Mouse (Mus musculus): Measurements from ENCODE around the gene Dip2c.

The Dip2c gene

DNA sequence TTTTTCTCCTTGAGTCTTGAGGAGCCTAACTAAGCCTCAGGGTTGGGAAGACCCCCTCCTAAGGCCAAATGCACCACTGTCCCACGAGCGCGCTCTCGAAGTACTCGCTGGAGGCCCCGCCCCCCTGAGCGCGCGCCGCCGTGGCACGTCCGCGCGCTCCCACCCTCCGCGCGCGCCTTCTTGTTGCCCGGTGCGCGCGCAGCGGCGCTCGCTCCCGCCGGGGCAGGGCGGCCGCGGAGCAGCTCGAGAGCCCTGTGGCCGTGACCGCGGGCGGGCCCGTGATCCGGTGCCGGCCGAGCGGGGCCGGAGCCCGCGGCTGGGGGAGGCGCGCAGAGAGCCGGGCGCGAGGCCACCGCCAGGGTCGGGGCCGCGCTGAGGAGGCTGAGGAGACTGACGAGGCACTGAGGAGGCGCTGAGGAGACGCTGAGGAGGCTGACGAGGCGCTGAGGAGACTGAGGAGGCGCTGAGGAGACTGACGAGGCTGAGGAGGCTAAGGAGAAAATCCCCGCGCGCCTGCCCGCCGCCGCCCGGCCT, at the start of gene Dip2c:
TSS of gene Dip2c (plus strand) at position 207 of the 534 bp plus-strand sequence.
- peak; percentile 92 for DNase-seq

- DNase-seq: no peak
Measured at GRCm38 (mm10) chr13:9227078-9227477, 49.2 kb upstream of the Dip2c start.

DNA sequence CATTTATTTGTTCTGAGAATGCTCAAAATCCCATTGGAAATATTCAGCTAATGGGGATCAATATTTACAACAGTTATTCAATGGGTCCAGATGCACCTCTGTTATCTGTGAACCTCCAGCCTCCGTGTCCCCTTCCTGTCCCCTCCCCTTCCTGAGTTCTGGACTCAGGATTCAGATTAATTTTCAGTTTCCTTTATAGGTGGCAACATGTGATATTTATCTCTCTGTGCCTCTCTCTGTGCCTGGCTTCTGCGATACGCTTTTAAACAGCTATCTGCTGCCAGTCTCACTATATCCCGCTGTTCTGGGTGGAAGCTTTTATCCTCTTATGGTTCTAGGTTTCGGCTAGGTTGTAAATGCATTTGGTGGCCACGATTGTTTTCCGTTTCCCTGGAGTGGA, 38.8 kb upstream of the Dip2c start:
- no peak for DNase-seq

- DNase-seq: no peak
Measured at GRCm38 (mm10) chr13:9239127-9239526, 37.2 kb upstream of the Dip2c start.

GRCm38 (mm10) chr13:9239631-9240236, 36.6 kb upstream of the Dip2c start:
- no peak for DNase-seq

GRCm38 (mm10) chr13:9261748-9262147, 14.6 kb upstream of the Dip2c start:
- no peak for DNase-seq

DNA sequence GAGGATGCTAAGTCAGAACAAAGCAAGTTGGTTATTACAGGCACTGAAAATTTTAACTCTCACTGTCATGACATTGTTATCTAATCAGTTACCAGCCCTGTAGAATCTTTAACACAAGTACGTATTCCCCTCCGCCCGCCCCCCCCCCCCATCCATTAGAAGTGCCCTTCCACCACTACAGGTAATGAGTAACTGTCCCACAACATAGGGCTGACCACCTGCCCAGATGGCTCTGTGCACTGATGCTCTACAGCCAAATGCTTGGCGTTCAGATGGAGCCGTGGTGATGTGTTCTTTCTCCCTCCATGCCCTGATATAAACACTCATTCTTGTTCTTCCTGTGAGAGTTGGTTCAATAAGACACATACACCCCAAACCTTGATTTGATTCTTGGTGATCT, 10.8 kb upstream of the Dip2c start:
- DNase-seq: no peak

DNA sequence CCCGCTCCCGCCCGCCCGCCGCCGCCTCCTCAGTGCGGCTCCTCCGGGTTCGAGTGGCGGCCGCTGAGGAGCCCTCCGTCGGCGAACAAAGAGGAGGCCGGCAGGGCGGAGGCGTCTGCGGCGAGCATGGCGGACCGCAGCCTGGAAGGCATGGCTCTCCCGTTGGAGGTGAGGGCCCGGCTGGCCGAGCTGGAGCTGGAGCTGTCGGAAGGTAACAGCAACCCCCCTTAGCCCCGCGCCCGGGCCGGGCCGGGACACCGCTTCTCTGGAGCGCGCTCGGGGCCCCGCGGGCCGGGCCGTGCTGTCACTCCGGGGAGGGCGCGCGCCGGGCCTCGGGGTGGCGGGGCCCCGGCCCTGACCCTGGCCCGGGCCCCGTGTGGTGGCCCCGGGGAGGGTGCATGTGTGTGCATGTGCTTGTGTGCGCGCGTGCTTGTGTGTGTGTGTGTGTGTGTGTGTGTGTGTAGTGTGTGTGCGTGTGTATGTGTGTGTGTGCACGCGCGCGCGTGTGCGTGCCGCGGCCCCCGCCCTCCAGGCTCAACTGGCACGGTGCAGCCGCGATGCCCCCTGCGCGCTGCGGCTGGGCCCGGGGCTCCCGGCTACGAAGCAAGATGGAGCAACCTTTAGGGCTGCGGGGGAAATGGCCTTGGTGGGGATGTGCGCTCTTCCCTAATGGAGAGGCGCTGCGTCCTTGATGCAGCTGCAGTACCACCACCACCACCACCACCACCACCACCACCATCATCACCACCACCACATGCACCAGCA, 710 bp downstream of the Dip2c start:
- DNase-seq: peak; percentile 65

- DNase-seq: no peak
Measured at GRCm38 (mm10) chr13:9277621-9277960, 1.3 kb downstream of the Dip2c start.

GRCm38 (mm10) chr13:9278636-9279035, 2.3 kb downstream of the Dip2c start:
- no peak for DNase-seq

DNA sequence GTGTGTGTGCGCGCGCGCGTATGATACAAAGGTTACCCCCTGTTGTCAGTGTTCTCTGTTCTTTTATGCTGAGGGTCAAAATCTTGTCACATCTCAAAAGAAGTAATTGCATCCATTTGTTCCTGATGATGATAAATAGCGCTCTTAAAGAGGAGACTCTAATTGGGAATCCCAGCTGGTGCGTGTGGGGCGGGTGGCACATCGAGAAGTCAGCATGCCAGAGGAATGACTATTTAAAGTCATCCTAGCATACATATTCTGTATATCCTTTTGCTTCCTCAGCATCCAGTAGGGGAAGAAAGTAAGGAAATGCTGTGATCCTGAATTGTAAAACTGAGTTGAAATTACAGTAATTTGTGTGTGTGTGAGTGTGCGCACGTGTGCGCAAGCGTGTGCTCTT, 6.7 kb downstream of the Dip2c start:
- no peak for DNase-seq

DNA sequence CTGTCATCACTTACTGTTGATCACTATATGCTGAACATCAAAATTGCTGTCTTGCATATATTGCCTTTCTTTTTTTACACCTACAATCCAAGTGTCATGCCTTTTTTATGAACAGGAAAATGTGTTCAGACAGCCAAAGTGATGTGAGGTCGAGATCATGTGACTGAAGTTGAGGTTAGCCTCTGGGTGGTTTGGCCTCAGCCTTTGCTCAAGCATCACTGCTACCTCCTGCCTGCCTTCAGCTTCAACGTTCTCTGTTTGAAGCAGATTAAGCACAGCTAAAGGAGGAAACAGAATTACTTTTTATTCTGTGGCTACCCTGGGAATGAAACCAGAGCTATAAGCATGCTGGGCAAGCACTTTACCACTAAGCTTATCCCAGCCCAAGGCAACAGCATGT, 13.6 kb downstream of the Dip2c start:
- DNase-seq: no peak

DNA sequence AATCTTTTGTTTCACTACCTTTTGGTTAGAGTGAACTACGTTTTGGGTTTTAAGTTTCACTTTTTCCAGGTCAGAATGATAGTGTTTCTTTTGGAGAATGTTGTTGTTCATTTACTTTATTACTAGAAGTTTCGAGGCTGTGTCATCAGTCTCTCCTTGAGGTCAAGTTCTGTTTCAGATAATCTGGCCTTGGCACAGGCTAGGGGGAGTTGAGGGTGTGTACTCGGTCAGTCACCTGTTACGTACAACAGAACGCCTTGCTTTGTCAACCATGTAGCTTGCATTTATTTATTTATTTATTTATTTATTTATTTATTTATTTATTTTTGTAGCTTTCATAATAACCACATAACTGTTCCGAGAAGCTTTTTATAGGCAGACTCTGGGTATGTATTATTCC, 20.0 kb downstream of the Dip2c start:
- no peak for DNase-seq

DNA sequence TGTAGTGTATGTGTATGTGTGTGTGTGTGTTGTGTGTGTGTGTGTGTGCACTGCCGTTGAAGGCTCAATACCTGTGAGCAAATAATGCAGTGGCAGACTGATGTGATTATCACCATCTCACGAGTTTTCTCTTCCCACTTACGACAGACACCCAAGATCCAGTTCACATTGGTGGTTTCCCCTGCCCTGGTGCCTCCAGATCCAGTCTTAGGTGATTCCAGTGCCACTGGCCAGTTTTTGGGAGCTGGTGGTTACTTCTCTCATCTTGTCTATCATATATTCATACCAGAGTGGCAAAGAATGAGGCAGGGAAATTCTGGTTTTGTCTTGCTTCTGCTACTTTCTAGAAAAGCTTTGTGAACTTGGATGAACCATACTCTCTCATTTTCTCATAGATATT, 20.9 kb downstream of the Dip2c start:
- DNase-seq: no peak

DNA sequence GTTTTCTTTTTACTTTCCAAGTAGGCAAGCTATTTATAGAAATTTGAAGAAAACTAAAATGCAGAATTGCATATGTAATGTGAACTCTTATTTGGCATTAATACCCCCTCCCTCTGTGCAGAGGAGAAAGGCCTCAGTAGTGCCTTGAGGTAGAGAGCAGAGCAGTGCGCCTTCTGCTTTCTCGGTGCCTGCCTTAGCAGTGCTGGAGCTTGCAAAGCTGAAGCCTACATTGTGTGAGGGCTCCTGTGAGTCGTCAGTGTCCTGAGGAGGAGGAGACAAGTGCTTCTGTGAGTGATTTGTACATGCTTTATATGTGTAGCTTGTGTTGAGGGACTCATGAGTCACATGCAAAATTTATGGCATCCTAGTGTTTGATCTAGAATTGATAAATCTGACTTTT, 21.4 kb downstream of the Dip2c start:
- no peak for DNase-seq

DNA sequence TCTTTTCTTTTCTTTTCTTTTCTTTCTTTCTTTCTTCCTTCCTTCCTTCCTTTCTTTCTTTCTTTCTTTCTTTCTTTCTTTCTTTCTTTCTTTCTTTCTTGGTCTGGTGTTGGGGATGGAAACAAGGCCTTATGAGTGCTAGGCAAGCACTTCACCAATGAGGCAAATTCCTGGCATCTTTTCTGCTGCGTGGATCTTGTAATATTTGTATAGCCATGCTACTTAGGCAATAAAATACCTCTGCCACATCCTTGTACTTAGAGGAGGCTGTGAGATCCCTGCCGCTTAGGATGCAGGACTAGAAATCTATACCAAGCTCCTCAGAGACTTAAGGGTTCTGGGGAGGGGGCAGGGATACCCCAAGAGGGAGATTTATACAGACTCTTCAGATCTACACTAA, 23.3 kb downstream of the Dip2c start:
- no peak for DNase-seq

GRCm38 (mm10) chr13:9308863-9309262, 32.5 kb downstream of the Dip2c start:
- no peak for DNase-seq

GRCm38 (mm10) chr13:9310806-9311205, 34.5 kb downstream of the Dip2c start:
- no peak for DNase-seq

DNA sequence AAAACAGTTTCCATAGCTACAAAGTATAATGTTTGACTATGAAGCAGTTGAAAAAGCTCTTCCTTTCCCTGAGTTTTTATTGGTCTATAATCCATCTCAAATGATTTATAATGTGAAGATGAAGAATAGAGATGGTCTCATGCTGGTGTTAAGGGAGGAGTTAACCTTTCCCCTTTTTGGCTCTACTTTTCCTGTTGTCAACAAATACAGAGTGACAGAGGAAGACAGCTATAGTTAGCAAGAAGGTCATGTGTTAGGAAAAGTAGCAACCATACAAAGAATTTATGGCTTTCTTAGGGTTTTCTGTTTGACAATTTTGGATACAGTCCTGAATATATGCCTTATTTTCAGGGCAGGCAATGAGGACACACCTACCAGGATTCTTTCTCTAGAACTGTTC, 36.6 kb downstream of the Dip2c start:
- DNase-seq: no peak

DNA sequence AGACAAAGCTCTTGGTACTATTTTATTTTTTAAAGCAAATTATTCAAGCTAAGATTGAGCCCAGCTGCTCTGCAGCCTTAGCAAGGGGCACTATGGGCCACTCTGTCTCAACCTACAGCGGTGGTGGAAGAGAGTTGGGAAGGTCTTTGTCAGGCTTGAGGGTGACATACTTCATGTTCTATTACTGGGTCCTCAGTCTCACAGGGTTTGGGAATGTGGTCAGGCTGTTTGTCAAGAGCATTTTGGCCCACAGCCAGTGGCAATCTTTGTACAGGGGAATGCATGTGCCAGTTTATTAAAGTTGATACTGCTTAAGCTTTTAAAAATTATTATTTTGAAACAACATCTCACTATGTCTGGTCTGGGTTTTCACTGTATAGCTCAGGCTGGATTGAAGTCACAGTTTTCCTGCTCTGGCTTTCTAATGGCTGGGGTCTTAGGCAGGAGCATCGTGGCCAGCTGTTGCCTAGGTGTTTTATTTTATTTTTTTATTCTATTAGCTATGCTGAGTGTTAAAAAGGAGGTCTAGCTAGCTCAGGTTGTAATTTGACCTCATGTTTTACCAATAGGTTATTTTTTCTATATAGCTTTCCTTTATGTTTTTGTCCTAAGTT, 37.9 kb downstream of the Dip2c start:
- peak; percentile 16 for DNase-seq

DNA sequence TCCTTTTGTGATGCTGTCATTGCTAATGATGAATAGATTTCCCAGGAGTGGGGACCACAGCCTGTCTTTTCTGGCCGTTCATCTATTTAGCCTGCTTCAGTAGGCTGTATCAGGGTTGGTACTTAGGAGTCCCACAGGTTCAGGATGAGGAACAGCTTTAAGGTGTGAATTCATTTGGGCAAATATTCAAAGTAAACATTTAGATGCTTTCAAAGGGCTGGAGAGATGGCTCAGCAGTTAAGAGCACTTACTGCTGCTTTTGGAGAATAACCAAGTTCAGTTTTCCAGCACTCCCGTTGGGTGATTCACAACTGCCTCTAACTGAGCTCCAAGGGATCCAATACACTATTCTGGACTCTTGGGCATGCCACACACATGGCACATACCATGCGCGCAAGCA, 38.4 kb downstream of the Dip2c start:
- DNase-seq: no peak

DNA sequence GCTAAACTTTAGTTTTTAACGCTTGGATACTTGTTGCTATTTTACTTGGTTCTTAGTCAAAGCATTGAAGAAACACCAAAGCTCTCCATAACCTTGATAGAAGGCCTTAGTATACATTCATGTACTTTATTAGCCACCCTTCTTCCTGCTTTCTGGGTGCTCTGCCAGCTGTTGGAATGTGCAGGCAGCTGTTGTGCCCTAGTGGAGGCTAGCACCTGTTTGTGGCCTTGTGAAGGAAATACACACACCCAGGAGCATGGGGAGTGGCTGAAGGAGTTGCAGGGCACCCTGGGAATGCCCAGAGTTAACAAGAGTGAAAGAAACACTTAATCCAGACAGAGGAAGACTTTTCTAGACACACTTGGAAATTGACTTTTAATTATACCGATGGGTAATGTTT, 43.4 kb downstream of the Dip2c start:
- no peak for DNase-seq

DNA sequence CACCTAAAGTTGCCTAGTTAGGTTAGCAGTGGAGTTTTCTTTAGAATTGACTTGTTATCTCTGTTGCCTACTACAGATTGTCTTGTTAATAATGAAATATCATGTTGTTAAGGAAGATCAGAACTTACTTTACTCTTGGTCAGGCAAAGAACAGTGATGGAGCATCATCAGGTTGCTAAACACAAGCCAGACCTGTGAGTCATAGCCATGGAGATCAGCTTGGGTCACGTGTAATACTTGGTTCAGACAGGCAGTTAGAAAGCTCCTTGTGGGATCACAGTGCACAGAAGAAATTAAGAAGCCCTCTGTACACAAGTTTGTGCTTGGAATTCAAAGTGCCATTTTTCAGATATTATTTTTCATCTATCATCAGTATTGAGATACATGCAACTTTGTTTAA, 48.9 kb downstream of the Dip2c start:
- DNase-seq: no peak

DNA sequence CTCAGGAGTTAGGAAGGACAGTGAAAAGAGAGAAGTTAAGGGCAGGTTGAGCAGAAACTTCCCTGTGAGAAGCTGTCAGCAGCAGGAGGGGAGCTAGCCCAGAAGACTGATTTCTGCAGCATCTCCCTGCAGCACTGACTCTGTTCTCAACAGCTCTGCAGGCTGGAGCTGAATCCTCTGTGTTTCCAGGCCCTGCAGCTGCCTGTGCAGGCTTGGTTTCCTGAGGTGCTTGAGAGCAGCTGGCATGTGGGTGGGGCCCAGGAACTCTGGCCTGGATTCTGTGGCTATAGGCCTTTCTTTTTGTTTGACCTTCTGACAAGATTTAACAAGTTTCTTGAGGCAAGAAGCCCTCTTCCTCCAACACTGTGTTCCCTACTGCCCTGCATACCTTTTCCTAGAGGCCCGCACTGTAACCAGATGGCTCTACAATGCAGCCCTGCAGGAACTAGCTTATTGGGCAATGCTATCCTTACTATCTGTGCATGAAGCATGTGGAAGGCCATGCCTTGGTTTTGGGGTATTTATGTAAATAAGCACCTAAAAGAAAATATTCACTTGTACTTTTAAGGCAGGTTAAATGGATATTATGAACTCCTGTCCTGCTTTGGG, 53.1 kb downstream of the Dip2c start:
- no peak for DNase-seq

Data from right cerebral cortex, postnatal 4 days (tissue).